Mouse (Mus musculus): ENCODE data around the gene Map1b.

The Map1b gene

GRCm38 (mm10) chr13:99410611-99411515 is 105.5 kb downstream of the Map1b start:
- DNase-seq (ENCODE audit: low spot score in 2 of 2): no peak

GRCm38 (mm10) chr13:99409216-99409615 is 107.1 kb downstream of the Map1b start:
- no peak for DNase-seq (ENCODE audit: low spot score in 2 of 2)

GRCm38 (mm10) chr13:99399373-99399772 is 117.0 kb downstream of the Map1b start:
- no peak for DNase-seq (ENCODE audit: low spot score in 2 of 2)

GRCm38 (mm10) chr13:99398149-99398701 is 118.1 kb downstream of the Map1b start:
- DNase-seq (ENCODE audit: low spot score in 2 of 2): peak in 1 of 2 experiments; percentile 31

GRCm38 (mm10) chr13:99397228-99397627 is 119.1 kb downstream of the Map1b start:
- DNase-seq (ENCODE audit: low spot score in 2 of 2): no peak

- DNase-seq (ENCODE audit: low spot score in 2 of 2): no peak
Measured at GRCm38 (mm10) chr13:99395531-99395930, 120.8 kb downstream of the Map1b start.

- DNase-seq (ENCODE audit: low spot score in 2 of 2): no peak
Measured at GRCm38 (mm10) chr13:99394694-99395093, 121.6 kb downstream of the Map1b start.

- DNase-seq (ENCODE audit: low spot score in 2 of 2): no peak
Measured at GRCm38 (mm10) chr13:99393128-99393527, 123.2 kb downstream of the Map1b start.

- DNase-seq (ENCODE audit: low spot score in 2 of 2): peak; percentile 44 to 79
Measured at GRCm38 (mm10) chr13:99391417-99391816, 124.9 kb downstream of the Map1b start.

GRCm38 (mm10) chr13:99387901-99388811 is 128.2 kb downstream of the Map1b start:
- no peak for DNase-seq (ENCODE audit: low spot score in 2 of 2)

GRCm38 (mm10) chr13:99386341-99386740 is 130.0 kb downstream of the Map1b start:
- DNase-seq (ENCODE audit: low spot score in 2 of 2): no peak

- no peak for DNase-seq (ENCODE audit: low spot score in 2 of 2)
Measured at GRCm38 (mm10) chr13:99385911-99386310, 130.4 kb downstream of the Map1b start.

GRCm38 (mm10) chr13:99384555-99385203 is 131.7 kb downstream of the Map1b start:
- DNase-seq (ENCODE audit: low spot score in 2 of 2): no peak

- DNase-seq (ENCODE audit: low spot score in 2 of 2): no peak
Measured at GRCm38 (mm10) chr13:99382373-99382772, 134.0 kb downstream of the Map1b start.

GRCm38 (mm10) chr13:99378223-99378622 is 138.1 kb downstream of the Map1b start:
- DNase-seq (ENCODE audit: low spot score in 2 of 2): no peak

GRCm38 (mm10) chr13:99377055-99377454 is 139.3 kb downstream of the Map1b start:
- no peak for DNase-seq (ENCODE audit: low spot score in 2 of 2)

GRCm38 (mm10) chr13:99375550-99375949 is 140.8 kb downstream of the Map1b start:
- DNase-seq (ENCODE audit: low spot score in 2 of 2): peak; percentile 64 to 73

- no peak for DNase-seq (ENCODE audit: low spot score in 2 of 2)
Measured at GRCm38 (mm10) chr13:99374191-99374590, 142.1 kb downstream of the Map1b start.

- DNase-seq (ENCODE audit: low spot score in 2 of 2): no peak
Measured at GRCm38 (mm10) chr13:99373684-99374083, 142.7 kb downstream of the Map1b start.
